Mouse (Mus musculus): Measurements from ENCODE around the gene Setd6.

- no peak for TF ChIP-seq CTCF (IDR thresholded peaks at IDR 0.05; ENCODE audit: control insufficient read depth, insufficient read depth, insufficient replicate concordance, low read depth, low read length)
- no peak for TF ChIP-seq POLR2A (IDR thresholded peaks at IDR 0.05; ENCODE audit: control insufficient read depth, low read depth, low read length)
Measured at GRCm38 (mm10) chr8:95727625-95728024, 11.9 kb downstream of the Setd6 start.
